Mouse (Mus musculus) CD4-positive, CD25-positive, alpha-beta regulatory T cell, adult 4 months (primary cell): ENCODE results near the gene Impdh2. TPM values are rescaled to one million over a fixed set of nuclear protein-coding genes. Genes with fewer than 3 reads are reported as not detected.
"Not testable (repeated sequence)": the region's sequence is repeated elsewhere in the genome, so short reads cannot be mapped to it uniquely, and the experiment has no call there.

Source experiments
- ATAC-seq: one replicate; pipeline ENCODE4 v1.8.0; 2017
- polyA plus RNA-seq, 2 experiments: library from polyadenylated mRNA; unstranded; fragments of 100-300 nt; shearing (Covaris generic); gene quantifications; one replicate each; pipeline ENCODE4 v1.2.1; 2017

The Impdh2 gene
- polyA plus RNA-seq, 2 experiments from 2014 or later = 155 to 180 TPM

- no peak for ATAC-seq
Observed at GRCm38 (mm10) chr9:108570207-108570896, 10.3 kb downstream of the Impdh2 start.

DNA sequence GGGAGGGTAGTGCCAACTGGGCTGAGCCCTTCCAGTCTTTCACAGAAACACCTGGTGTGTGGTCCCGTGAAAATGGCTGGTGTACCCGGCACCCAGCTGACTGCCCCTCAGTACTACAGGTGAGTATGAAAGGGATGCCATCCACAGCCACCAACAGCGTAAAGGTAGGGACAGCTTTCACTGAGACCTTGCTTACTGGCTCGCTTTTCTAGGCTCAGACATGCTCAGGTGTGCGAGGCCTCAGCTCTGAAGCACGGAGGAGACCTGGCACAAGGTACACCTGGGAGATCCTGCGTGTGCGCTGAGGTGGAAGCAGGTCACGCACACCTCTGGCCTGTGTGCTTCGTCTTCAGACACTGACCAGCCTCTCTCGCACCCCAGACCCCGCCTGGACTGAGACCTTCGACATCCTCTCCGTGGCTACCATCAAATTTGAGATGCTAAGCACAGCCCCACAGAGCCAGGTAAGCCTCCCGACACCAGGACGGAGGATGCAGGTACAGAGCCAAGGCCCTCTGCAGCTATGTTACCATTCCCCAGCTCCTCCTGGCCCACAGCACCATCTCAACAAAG, 11.4 kb downstream of the Impdh2 start:
- ATAC-seq = no peak

- no peak for ATAC-seq
Observed at GRCm38 (mm10) chr9:108572321-108572720, 12.2 kb downstream of the Impdh2 start.

- no peak for ATAC-seq
Observed at GRCm38 (mm10) chr9:108573774-108574690, 13.9 kb downstream of the Impdh2 start.

DNA sequence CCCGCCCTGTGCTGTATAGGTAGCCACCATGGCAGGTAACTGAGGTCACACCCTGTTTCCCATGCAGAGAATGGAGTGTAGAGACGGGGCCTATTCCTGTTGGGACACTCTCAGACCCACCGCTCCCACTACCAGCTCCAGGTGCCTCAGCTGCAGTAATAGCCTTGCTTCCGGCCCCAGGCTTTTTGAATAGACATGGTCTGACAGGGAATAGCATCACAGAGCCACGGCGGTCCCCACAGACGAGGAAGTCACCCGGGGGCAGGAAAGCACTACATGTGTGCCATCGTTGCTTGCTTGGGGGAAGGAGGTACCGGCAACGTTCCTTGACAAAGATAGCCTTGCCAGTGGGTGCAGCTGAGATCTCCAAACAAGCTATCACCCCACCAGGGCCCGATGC, 14.8 kb downstream of the Impdh2 start:
- no peak for ATAC-seq

DNA sequence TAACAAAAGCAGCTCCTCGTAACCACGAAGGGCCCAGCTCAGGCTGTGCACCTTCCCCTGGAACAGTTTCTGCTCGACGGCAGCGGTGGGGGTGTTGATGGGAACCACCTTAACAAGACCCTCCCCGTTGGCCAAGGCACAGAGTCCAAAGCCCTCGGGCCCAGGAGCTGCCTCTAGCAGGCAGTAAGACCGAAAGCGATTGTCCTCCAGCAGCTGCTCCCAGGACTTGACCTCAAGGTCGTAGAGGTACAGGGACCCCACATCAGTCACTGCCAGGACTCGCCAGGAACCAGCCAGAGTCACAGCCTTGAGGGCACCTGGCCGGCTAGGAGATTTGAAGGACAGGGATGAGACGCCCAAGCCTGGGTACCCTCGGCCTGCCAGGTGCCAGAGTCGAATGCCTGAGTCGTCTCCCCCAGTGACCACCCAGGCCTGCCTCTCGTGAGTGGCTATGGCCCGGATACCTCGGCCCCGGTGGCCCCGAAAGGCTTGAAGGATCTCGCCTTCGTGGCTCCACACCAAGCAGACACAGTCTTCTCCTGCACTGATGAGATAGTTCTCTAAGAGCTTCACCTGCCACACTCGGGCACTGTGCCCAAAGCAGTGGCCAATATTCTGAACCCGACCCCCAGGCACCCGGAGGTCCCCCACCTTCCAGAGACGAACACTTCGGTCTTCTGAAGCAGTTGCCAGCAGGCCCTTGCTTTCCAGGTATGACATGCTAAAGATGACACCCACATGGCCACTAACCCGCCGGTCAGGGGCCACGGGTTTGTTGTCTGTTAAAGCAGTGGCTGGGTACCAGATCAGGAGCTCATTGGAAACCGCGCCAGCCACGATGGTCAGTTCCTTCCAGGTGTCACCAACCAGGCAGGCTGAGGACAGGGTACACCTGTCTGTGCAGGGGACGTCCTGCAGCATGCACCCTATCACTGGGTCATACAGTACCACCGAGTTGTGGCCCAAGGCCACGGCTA, 15.5 kb downstream of the Impdh2 start:
- no peak for ATAC-seq

GRCm38 (mm10) chr9:108577025-108577424, 16.9 kb downstream of the Impdh2 start:
- ATAC-seq = no peak

- no peak for ATAC-seq
Observed at GRCm38 (mm10) chr9:108577934-108578544, 18.0 kb downstream of the Impdh2 start.

DNA sequence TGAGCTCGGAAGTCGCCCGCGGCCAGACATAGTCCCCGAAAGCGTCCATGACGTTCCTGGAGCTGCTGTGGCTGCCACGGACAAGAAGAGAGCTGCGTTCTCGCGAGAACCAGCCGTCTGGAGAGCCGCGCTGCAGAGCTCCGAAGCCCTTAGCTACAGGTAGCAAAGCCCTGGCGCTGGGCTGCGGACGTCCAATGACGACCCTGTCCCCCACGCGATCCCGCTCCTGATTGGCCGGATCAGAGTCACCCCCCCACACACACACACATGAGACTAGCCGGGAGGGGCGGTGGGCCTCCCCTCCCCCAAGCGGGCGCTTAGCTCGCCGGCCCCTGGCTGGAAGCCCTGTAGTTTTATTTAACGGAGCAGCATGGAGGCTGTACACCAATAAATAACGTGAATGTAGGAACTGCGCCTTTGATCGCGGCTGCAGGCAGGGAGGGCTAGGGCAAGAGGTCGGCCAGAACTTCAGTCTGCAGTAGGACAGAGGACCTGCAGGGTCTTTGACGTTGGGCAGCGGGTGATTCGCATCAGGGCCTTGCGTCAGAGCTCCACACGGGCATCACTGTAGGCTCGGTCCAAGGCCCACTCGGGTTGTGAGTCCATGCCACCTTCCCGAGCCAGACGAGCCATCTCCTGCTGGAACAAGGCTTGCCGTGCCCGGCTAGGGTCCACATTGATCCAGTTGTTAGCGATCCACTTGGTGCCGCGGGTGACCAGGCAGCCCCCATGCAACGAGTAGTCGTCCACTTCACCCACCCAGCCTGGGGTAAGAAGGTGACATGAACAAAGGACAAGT, 18.7 kb downstream of the Impdh2 start, which contains the start of gene Wdr6:
TSS of gene Wdr6 (minus strand) at position 195 of the 799 bp plus-strand sequence.
- ATAC-seq = peak; percentile 97

DNA sequence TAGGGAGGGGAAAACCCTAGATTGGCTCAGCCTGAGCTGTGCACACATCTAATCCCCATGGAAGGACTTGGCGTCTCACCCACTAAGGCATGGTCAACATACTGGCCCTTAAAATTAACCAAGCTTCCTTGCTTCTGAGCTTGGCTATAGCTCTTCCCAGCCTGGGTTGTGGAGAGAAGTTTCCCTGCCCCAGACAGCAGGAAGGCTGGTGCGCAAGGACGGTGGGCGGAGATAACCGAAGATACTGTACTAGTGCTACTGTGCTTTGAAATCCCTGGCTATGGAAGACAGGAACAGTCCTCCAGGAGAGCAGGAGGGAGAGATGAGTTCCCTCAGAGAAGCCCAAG, 19.2 kb downstream of the Impdh2 start:
- ATAC-seq = no peak

- no peak for ATAC-seq
Observed at GRCm38 (mm10) chr9:108587571-108588180, 27.6 kb downstream of the Impdh2 start.

DNA sequence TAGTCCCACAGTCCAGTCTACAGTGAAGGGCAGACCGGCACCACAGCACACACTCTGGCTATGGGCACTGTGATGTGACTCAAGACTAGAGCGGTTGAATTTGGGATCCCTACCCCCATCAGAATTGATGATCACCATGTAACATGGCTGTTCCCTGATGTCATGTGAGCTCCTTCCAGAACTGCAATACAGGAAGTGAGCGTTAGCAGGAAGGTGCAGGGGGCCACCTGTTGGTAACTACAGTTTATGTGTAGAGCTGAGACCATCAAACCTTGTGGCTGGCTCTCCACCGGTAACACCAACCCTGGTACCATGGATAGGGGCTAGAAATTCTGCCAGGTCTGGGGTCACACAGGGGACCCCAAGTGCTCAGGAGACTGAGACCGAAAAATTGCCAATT, 29.1 kb downstream of the Impdh2 start:
- ATAC-seq = peak; percentile 51

DNA sequence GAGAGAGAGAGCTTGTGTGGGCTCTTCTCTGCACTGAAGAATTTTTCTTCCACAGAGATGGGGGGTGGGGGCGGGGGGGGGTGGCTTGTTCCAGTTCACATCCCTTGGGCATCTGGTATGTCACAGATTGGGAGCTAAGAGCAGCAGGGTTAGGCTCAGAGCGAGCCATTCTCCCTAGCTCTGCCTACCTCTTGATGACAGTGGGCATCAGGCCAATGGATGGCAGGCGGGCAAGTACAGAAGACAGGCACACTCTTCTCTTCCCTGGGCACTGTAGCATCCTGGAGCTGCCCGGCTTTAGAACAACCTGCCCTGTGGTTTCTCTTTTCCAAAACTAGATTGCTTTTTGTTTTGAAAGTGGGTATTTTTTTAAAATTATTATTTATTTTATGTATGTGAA, 31.4 kb downstream of the Impdh2 start:
- ATAC-seq = no peak

GRCm38 (mm10) chr9:108594354-108594753, 34.3 kb downstream of the Impdh2 start:
- ATAC-seq = no peak

DNA sequence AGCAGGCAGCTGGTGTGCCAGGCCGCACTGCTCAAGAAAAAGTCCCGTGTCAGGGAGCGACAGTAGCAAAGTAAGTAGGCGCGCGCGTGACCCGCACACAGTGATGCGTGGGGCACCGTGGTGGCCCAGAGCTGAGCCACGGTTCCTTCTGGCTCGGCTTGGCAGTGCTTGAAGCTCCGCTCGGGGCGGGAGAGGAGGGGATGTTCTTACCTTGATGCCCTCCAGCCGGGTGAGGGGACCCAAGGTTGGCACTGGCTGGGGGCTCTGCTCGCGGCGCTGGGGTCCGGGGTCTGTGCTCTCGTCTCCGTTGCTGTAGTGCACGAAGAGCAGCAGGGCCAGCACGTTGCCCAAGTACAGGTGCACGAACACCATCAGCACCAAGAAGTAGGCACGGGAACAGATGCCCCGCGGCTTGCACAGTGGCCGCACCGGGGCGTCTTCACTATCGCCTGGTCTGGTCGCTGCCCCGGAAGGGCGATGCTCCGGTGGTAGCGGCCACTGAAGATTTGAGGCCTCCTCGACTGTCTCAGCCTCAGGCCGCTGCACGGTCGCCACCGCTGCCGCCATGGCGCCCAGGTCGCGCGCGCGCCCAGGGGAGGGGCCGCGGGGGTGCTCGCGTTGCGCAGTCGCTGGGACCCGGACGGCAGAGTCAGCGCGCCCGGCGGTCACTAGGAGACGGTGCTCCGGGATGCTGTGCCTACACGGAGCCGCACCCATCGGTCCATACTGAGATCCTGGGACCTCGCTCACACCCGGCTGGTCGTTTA, 37.1 kb downstream of the Impdh2 start, which contains the start of gene P4htm:
TSS of gene P4htm (minus strand) at position 670 of the 767 bp plus-strand sequence.
- peak; percentile 91 for ATAC-seq

DNA sequence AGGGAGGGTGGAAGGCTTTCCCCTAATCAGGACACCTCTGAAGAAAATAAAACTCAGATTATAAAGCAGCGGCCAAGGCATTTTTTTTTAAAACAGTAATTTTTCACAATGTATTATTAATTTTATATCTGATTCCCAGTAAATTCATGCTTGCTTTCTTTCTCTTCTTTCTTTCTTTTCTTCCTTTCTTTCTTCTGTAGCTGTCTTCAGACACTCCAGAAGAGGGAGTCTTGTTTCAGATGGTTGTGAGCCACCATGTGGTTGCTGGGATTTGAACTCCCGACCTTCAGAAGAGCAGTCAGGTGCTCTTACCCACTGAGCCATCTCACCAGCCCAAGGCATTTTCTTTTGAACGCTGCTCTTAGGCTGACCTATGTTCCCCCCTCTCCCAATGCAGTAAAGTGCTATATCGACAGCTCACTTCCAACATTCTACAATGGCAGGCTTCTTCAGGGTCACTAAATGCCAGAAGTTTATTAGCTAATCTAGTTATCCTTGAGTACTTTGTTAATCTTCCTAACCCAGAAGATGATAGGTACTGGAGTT, 39.0 kb downstream of the Impdh2 start:
- ATAC-seq = no peak

DNA sequence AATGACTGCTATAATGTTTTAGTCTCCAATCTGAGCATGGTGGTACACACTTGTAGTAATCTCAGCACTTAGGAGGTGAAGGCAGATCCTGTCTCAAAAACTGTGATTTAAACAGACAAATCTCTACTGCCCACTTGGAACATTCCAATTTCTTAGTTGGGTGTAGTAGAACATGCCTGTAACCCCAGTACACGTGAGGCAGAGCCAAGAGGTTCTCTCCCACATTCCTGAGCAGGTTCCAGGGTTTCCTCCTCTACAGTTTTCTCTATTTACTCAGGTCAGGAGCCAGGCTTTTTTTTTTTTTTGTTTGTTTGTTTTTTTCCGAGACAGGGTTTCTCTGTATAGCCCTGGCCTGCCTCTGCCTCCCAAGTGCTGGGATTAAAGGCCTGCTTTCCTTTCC, 39.9 kb downstream of the Impdh2 start:
- ATAC-seq = no peak

DNA sequence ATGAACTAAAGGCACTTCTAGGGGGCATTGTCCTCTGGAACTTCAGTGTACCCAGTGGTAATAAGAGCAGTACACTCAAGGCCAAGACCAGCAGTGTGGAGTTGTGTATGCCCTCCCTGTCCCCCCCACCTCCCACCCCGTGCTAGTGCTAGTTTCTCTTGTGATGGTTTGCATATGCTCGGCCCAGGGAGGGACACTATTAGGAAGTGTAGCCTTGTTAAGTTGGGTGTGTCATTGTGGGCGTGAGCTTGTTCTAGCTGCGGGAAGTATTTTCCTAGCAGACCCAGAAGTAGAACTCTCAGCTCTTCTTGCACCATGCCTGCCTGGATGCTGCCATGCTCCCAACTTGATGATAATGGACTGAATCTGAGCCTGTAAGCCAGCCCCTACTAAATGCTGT, 41.9 kb downstream of the Impdh2 start:
- no peak for ATAC-seq

DNA sequence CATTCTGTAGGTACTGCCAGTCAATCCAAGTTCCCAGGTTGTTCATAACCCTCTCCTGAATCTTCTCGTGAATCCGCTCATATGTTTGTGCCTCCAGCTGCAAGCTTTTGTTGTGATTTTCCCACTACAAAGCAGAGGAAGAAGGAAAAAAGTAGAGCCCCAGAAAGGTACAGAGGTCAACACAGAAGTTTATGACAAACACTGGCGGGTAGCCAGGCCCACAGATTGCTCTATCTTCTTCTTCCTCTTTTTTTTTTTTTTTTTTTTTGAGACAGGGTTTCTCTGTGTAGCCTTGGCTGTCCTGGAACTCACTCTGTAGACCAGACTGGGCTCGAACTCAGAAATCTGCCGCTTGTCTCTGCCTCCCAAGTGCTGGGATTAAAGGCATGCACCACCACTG, 47.8 kb downstream of the Impdh2 start:
- ATAC-seq = not testable (repeated sequence)
